Mouse (Mus musculus) right cerebral cortex, postnatal 4 days (tissue): ENCODE data around the gene Tut4.

Source experiments
- DNase-seq: peaks from one replicate; pipeline ENCODE4 v3.0.0-alpha.2; 2022

Gene Tut4

DNA sequence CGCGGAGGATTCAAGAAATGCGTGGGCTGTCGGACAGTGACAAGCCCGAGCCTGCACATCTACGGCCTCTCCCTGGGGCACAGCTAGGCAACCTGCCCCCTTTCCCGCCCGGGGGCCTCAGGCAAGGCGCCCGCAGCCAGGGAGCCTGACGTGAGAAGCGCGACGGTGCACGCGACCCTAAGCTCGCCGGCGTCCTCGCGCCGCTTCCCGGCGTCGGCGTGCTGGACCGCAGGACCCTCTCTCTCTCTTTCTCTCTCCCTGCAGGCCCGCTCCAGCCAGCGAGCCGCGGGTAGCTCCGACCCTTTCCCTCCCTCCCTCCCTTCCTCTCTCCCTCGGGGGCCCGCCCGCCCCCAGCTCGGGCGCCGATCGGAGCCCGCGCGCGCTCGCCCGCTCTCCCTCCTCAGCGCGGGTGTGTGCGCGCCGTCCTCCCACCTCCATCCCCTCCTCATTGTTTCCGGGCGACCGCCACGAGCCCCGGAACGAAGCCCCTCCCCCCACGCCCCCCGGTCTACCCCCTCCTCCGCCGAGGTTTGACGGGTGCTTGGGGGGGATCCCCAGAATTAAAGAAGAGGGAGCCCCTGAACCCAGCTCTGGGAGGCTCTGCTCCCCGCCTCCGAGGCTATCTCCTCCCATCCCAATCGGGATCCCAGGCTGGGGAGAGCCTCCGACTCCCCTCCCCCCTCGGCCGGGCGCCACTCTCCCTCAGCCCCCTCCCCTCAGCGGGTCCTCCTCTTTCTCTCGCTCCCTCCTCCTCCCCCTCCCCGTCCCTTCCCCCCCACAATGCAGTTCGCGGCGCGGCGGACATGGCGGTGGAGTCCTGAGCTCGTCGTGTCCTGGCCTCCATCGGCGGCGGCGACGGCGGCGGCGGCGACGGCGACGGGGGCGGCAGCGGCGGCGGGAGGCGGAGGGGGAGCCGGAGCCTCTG, at the start of gene Tut4:
Gene Tut4, plus strand, starts transcription at position 196 of the 925 bp plus-strand sequence.
- peak; percentile 94 for DNase-seq

DNA sequence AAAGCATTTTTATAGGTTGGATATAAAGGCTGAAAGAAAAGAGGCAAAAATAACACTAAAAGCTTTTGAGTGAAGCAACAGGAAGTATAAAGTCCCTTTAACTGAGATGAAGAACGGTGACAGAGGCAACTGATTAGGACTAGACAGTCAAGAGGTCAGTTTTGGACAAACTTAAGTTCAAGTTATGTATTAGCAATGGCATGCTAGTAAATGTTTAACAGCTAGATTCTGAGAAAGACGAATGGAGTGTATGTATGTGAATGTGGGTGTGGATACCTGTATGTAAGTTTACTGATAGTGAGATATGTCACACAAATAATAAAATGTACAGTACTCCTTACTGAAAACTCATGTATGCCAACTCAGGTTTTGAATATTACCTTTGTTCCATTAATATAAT, 34.6 kb upstream of the Tut4 start:
- DNase-seq, result no peak

DNA sequence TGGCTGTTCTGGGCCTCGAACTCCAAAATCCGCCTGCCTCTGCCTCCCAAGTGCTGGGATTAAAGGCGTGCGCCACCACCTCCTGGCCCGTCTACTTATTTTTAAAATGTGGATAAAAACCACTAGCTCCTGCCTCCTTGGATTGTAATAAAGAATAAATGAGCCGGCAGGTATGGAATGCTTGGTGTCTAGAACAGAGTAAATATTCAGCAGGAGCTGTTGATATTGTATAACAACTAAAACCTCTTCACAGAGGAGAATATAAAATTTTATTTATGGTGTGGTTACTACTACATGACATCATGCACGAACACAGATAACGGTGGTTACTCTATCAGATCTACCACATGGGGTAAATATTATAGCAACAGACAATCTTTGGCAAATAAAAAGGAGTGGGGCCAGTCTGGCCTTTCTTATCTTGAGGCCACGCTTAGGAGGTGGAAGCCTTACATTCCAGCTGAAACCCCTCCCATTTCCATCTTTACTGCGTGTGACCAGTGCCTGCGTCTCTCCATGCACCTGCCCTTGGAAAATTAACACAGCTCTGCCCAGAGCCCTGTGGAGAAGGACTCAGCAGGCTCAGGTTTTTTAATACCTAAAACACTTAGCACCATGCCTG, 31.4 kb upstream of the Tut4 start:
- no peak for DNase-seq

DNA sequence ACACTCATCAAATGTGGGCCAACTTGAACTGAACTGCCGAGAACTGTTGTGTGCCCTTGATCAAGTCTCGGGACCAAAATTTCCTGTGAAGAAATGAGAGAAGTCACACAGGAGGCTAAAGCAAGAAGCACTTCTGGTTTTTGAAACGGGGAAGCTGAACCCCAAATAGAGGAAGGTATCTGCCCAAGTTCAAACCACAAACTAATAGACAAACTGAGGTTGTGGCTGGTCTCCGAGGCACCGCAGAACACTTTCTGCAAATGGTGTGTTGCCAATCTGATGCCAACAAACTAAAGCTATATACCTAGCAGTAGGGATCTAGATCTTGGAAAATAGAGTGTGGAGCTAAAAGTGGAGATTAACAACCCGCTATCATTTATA, 30.9 kb upstream of the Tut4 start:
- DNase-seq, result no peak

DNA sequence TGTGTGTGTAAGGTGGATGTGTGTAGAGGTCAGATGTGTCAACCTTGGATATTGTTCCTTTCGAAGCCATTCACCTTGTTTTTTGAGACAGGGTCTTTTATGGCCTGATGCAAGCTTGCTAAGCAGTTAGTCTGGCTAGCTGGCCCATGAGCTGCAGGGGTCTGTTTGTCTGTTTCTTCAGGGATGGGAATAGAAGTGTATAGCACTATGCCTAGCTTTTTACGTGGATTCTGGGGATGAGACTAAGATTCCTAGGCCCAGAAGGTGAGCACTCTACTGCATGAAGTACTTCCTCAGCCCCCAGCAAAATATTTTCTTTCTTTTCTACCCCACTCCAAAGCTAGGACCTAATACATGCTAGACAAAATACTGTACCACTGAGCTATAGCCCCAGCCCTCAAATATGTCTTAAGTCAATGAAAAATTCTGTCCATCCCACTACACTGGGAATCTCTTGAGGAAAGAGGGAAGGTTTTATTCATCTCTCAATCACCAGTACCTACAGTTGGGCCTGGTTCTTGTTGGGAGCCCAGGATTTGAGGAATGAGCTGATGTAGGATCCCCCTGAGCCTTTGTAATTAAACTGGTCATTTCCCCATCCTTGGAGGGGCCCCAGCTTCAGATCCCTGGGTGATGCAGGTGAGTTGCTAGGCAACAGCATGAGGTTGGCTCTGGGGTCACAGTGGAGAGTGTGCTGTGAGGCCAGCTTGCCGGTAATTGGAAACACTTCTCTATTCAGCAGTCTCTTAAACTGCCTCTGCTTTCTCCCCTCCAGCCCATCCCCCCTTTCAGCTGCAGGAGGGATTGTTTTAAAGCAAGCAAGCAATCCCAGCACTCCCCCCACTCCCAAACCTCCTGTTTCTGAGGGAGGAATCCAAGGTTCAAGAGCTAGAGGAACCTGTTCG, 28.3 kb upstream of the Tut4 start:
- DNase-seq, result peak; percentile 5

DNA sequence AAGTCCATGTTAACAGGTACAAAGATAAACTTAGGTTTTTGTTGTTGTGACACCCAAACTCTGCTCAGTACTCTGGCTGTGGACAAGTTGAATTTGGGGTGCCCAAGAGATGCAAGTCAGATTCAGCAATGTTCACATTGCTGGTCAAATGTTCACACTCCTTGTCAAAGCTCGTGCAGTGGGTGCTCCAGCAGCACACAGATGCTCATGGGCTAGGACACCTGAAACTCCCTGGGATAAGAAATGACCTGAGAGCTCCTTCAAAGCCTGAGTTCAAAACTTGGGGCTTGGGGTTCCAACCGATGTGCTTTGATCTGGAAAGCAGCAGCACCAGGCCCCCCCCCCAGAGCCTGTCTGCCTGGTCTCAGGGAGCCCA, 27.7 kb upstream of the Tut4 start:
- DNase-seq, result no peak

DNA sequence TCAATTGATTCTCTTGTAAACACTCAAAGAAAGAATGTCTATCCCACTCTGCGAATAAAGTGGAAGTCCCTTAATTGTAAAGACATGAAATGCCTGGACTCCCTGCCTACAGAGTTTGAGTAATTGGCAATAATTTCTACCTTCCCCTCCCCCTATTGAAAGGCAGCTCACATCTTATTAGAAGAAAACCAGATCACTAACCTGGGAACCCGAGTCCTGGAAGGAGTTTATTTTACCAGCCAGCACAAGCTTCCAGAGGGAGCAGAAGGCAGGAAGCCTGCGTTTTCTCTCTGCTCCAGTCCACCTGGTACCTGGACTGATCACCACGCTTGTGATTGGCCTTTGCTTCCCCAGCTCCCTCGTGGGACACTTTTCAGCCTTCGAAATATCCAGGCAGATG, 25.9 kb upstream of the Tut4 start:
- DNase-seq, result no peak

DNA sequence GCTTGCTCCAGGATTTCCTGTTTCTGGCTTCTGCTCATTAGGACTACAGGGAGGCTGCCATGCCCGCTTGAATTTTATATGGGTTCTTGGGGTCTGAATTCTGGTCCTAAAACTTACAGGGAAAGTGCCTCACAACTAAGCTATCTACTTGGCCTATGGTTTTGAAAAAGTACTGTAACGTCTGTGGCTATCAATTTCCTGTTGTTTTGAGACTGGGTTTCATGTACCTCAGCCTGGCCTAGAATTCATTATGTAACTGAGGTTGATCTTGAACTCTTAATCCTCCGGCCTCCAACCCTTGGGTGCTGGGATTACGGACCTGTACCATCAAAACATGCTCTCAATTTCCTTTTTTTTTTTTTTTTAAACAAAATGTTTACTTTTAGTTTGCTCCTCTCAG, 25.0 kb upstream of the Tut4 start:
- DNase-seq, result no peak

DNA sequence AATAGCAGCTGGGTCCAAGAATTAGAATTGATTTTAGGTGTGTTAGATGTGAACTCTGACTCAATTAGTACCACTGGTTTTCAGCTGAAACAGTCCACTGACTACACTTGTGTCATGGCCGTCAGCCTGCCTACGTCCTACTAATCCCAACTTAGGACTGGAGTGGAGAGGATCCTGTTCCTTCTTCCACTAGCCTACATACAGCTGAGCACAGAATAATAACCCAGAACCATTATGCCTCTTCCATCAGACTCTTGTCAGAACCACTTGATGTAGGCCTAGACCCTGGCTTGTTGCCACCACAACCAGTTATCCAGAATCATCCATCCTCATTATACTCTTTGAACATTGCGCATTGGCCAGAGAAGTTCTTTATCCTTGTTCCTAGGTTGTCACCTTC, 24.4 kb upstream of the Tut4 start:
- no peak for DNase-seq

DNA sequence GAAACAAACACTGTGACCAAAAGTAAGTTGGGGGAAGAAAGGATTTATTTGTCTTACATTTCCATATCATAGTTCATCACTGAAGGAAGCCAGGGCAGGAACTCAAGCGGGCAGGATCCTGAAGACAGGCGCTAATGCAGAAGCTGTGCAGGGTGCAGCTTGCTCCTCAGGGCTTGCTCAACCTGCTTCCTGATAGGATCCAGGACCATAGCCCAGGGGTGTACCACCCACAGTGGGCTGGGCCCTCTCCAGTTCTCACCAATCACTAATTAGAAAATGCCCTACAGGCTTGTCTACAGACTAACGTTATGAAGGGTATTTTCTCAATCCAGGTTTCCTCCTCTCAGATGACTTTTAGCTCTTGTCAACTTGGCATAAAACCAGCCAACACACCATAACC, 23.6 kb upstream of the Tut4 start:
- DNase-seq, result no peak

DNA sequence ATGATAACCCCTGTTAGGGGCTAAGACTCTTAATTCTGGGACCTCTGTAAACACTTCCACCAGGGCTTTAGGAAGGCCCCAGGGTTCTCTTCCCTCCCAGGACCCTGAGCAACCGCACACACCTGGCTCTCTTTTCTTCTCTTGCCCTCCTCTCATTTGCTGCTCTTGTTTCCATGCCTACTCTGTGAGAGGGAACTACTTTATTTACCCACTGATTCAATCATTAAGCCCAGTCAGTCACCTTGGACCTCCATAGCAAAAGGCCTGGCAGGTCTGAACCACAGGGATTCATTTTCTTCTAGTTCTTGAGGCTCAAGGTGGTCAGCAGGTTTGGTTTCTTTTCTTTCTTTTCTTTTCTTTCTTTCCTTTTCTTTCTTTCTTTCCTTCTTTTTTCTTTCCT, 23.0 kb upstream of the Tut4 start:
- DNase-seq, result no peak

DNA sequence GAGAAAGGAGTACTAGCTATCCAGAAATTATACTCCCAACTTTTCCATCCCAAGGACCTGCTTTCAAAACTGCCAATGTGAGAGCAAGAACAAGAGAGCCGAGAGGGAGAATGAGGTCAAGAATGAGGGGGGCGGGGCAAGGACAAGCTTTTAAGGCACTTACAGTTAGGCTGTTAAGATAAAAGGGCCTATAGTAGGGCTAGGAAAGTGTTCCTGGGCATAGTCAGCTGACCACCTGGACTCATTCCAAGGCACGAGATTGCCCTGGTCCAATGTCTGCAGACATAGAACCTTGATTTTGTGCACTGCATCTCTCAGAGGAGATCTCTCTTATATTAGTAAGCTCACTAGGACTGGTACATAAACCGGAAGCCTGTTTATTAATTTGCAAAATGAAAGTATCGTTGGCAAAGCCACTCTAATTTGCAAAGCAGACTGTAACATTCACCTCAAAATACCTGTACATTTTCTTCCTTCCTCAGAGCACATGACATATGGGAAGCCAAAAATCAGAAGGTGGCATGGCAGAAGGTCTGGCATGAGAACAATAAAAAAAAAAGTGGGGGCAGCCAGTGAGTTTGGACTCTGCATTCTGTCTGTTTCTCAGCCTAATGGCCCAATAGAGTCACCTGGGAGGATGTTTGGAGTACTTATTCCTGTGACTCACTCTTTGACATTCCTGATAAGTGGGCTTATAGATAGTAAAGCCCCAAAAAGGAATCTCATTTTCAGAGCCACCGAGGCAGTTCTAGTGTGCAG, 21.0 kb upstream of the Tut4 start:
- no peak for DNase-seq

DNA sequence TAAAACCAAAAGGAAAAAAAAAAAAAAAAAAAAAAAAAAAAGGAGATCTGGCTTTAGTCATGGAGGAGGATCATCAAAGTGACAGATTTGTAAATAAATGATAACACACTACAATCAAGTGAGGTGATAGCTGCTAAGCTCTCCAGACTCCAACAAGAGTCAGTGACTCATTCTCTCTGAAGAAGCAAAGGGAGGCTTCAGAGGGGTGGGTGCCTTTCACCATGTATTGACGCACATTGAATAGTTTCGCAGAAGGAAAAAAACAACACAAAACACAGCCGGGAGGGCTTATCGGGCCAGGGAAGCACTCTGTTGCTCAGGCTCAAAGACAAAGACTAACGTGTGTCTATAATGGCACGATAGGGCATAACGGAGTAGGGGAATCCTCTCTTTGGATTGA, 11.1 kb upstream of the Tut4 start:
- DNase-seq, result no peak

DNA sequence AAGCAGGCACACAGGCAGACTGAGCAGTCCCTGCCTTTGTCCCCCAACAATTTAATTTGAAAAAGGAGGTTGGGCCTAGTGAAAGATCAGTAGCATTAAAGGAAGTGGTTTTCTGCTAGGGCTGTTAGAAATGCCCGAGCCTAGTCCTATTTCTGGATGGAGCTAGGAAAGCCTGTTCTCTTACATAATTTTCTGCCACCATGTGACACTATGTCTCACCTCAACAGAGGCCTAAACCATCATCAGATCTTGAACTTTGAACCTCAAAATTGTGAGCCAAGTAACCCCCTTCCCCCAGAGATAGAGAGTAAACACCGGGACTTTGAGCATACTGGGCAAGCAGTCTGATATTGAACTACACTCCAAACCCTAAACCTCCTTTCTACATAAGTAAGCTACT, 3.2 kb upstream of the Tut4 start:
- DNase-seq, result no peak

DNA sequence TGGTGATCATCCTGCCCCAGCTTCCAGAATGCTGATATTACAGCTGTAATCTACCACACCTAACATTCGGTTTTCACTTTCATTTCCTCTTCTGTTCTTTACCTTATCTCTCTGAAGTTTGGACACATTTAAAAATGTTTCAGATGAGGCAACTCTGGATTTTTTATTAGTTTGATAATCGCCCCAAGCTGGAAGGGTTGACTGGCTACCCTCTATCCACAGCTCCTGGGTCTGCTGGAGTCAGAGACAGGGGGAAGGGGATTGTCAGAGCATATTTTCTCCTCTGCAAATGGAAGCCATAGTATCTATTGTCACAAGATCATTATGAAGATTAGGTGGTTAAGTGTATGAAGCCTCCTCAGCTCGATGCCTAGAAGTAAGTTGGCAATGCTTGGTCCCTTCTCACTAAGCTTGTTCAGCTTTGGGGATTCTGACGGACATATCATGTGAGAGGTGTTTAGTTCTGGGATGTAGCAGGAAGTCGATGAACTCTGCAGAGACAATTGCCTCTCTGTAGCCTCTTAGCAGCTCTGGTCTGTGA, 955 bp upstream of the Tut4 start:
- no peak for DNase-seq

DNA sequence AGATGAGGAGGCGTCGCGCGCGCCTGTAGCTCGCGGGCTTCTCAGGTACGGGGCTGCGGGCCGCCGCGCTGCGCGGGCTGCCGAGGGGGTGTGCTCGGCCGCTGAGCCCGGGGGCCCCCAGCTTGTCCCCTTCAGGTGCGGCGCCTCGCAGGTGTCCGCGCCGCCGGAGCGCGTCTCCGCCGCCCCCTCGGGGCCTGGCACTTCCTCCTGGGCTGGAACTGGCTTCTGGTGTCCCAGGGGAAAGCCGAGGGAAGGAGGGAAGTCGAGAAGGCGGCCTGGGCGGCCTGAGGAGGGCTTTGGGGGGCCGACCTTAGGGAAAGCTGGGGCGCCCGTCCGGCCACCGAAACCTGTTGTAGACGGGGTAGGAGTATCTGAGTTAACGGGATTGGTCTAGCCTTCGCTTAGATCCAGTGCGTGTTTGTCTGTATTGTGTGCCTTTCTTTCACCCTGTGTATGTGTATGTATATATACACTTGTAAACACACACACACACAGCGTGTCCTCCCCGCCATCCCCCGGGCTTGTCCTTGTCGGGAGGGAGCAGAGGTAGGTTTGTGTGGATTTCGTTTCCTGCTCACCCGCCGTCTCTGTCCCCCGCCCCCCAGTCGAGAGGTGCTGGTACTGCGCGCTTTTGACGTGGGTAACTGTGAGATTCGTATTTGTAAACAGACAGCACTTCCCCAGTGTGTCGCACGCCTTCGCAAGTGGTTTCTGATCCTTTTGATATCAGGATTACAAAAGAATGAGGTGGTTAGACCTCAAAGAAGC, 1.1 kb downstream of the Tut4 start:
- peak; percentile 52 for DNase-seq

DNA sequence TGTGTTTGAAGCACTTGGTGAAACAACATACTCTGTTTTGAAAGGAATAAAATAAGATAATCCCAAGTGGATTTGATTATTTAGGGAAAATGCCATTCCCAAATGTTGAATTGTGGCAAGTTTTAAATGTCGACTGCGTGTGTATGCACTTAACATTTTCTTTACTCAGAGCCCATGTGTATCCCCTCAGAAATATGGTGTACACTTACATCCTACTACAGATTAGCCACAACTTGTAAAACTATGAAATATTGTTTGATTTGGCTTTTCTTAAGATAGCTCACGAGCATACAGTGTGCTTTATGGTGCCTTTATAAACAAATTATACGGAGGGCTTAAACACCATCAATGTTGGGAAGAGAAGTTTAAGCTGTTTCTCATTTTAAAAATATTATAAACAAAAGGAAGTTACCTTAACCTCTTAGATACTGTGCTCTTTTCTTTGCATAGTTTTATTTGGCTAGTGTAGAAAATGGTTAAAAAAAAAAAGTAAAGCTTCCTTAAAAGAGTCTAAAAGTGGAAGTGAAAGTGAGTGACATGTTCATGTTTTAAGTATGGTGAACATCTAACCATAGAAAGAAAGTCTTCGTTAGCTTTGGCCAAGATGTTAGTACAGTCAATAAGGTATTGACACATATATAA, 2.2 kb downstream of the Tut4 start:
- no peak for DNase-seq

DNA sequence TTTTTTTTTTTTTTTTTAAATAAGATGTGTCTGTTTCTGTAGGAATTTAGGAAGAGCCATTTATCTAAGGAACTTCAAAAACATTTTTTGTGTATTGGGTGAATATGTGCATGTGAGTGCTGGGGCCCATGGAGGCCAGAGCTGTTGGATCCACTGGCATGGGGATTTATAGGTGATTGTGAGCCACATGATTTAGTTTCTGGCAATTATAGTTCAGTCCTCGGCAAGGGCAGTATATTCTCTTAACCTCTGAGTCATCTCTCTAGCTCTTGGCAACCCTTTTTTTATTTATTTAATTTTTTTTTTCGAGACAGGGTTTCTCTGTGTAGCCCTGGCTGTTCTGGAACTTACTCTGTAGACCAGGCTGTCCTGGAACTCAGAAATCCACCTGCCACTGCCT, 14.4 kb downstream of the Tut4 start:
- DNase-seq, result no peak

DNA sequence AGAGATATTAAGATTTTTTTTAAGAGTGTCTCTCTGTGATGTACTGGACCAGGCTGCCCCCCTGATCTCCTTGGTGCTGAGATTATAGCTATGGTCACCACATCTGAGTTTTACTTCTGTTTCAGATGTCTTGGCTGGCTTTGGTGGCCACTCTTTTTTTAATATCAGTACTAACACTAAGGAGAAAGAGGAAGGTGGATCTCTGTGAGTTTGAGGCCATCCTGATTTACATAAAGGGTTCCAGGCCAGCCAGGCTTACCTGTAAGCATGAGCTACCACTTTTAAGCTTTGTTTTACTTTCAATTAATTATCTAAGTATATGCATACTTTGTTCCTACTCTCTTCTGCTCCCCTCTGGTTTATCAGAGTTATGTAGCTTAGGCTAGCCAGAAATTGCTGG, 23.6 kb downstream of the Tut4 start:
- no peak for DNase-seq

DNA sequence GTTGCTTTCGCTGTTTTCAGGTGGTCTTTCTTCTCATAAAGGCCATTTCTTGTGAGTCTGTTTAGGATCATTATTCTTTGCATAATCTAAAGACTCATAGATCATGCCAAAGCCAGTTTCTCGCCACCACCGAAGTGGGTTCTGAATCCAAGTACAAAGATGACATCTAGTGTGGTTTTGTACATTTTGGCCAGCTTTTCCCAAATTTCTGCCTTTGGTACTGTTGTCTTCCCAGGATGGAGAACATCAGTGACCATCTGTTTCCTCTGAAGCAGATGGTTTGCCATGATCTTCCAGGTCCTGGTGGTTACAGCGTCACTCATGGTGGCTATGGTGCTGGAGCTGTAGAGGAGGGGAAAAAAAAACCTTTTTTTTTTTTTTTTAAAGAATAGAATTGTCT, 25.0 kb downstream of the Tut4 start:
- no peak for DNase-seq

DNA sequence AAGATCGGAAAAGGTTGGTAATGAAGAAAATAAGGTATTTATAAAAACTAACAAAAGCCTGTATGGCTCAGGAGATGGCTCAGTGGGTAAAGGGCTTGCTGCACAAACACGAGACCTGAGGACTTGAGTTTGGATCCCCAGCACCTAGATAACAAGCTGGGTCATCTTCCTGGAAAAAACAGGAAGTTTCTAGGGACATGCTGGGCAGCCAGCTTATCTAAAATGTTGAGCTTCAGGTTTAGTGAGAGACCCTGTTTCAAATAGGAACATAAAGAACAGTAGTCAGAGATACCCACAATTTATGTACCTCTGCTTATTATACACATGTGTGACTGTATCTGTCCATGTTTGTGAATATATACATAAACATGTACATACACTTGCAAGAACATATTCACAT, 43.8 kb downstream of the Tut4 start:
- no peak for DNase-seq
